Mouse (Mus musculus): Measurements from ENCODE around the gene D930048N14Rik. TPM values are rescaled to one million over a fixed set of nuclear protein-coding genes. Genes with fewer than 3 reads are reported as not detected.
A peak's percentile ranks its signal among the peaks of the same experiment; 100 is the strongest.
"Not testable (repeated sequence)": the region's sequence is repeated elsewhere in the genome, so short reads cannot be mapped to it uniquely, and the experiment has no call there.

D930048N14Rik gene
- polyA plus RNA-seq, 1 experiment from 2014 or later: 0.46 TPM

DNA sequence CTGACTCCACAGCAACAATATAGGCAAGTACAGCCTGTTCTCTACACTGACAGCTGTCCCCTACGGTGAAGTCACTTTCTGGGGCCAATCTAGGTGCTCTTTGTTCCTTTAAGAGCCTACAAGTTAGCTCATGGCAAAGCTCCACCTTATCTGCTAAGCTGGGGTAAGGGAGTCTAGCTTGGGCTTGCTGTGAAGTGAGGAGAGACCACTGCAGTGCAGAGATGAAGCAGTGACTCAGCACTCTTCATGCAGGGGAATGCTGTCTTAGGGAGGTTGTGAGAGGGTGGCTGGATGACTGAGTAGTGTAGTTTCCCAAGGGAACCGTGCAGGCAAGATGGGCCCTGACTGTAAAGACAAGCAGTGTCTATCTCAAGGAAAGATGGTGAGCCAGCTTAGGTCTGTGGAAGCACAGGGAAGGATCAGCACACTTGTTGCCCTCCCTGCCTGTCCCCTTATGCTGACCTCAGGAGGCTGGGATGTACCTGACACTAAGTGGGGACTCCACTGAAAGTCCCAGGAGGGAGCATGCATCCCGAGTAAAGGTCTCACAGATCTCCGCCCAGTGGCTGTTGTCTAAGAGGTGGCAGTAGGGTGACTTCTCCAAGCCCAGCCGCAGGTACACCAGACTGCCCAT is 25.4 kb upstream of the D930048N14Rik start:
- no peak overlapping the region for H3K9ac ChIP-seq (ENCODE audit: low read depth, low read length)
- H3K27me3 ChIP-seq (ENCODE audit: control insufficient read depth, insufficient read depth, low read depth, low read length): no peaks in the 10 kb centered on the region
- H3K9me3 ChIP-seq (replicated peaks; ENCODE audit: control insufficient read depth, low read length): no peaks in the 10 kb centered on the region
- H3K27ac ChIP-seq (ENCODE audit: low read length): no peak overlapping the region
- peaks cover 7% of the 10 kb centered on the region for H3K4me1 ChIP-seq (ENCODE audit: control insufficient read depth, low read depth, low read length)
- WGBS (ENCODE audit: insufficient replicate concordance): 55% methylated on average over 5 of the region's 5 CpGs
- no peak overlapping the region for H3K4me2 ChIP-seq (ENCODE audit: low read depth, low read length)
- no peak; the same call in 1 of the 2 replicates for ATAC-seq (ENCODE audit: low read depth)
- peaks cover 23% of the 10 kb centered on the region for H3K36me3 ChIP-seq (ENCODE audit: control insufficient read depth, insufficient read depth)
- no peak overlapping the region for H3K4me3 ChIP-seq (ENCODE audit: low read depth, low read length)

DNA sequence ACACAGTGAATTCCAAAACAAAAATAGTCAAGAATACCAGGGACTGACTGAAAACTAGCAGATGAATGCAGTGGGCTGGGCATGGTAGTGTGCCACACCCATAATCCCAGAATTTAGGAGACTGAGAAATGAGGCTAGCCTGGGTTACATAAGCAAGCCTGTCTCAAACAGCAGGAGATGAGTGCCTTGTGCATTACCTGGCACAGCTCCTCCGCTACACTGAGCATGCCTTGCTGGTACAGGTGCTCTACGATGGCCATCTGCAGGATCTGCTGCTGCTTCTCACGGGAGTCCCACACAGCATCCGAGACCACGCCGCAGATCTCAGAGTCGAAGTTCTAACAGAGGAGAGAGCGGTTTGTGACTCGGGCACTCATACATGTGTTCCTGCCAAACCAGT is 23.3 kb upstream of the D930048N14Rik start:
- Histone ChIP-seq H3K9me3 (replicated peaks; ENCODE audit: control insufficient read depth, low read length) (no peaks in the 10 kb centered on the region), H3K36me3 (ENCODE audit: control insufficient read depth, insufficient read depth) (peaks cover 22% of the 10 kb centered on the region), H3K9ac (ENCODE audit: low read depth, low read length) (no peak overlapping the region), H3K27me3 (ENCODE audit: control insufficient read depth, insufficient read depth, low read depth, low read length) (no peaks in the 10 kb centered on the region), H3K4me1 (ENCODE audit: control insufficient read depth, low read depth, low read length) (no peaks in the 10 kb centered on the region; the same call in none of the 2 replicates), H3K27ac (ENCODE audit: low read length) (no peak overlapping the region), H3K4me3 (ENCODE audit: low read depth, low read length) (no peak overlapping the region), H3K4me2 (ENCODE audit: low read depth, low read length) (no peak overlapping the region)
- 79% methylated on average over 9 of the region's 9 CpGs for WGBS (ENCODE audit: insufficient replicate concordance)
- ATAC-seq (ENCODE audit: low read depth): no peak

DNA sequence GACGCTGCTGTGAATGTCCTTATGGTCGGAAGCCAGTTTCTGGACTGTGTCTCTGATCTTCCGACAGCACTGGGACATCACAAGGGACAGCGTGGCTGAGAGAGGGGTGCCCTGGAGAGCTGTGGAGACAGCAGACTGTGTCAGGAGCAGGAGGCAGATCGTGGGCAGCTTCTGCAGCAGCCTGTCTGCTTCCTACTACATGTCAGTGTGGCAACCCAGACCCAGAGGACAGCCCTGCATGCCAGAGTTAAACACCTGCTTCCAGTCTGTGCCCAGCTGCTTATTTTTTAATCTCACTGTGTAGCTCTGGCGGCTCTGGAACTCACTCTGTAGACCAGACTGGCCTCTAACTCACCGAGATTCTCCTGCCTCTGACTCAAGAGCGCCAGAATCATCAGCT is 22.8 kb upstream of the D930048N14Rik start:
- H3K36me3 ChIP-seq (ENCODE audit: control insufficient read depth, insufficient read depth): peaks cover 18% of the 10 kb centered on the region
- ATAC-seq (ENCODE audit: low read depth): no peak
- WGBS (ENCODE audit: insufficient replicate concordance): 83% methylated on average over 8 of the region's 8 CpGs

DNA sequence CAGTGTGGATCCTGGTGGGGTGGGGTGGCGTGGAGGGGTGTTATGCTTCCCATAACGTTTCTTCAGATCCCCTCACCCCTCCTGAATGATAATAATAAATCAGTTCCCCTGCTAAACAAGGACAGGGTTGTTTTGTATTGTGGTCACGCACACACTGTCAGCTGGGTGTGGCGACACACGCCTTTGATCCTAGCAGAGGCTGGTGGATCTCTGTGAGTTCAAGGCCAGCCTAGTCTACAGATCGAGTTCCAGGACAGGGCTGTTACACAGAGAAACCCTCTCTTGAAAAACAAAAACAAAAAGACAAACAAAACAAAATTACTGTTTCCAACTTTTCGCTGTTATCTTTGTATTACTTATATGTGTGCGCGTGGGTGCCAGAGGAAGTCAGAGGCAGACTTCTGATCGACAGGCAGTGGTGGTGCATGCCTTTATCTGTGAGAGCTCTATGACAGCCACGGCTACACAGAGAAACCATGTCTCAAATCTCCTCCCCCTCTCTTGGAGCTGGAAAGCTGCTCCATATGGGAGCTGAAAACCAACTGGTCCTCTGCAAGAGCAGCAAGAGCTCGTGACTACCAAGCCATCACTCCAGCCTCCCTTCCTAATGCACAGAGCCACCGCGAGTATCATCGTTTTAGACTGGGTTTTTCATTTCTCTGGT is 21.0 kb upstream of the D930048N14Rik start:
- Histone ChIP-seq H3K9me3 (replicated peaks; ENCODE audit: control insufficient read depth, low read length) (no peaks in the 10 kb centered on the region), H3K4me3 (ENCODE audit: low read depth, low read length) (no peak overlapping the region), H3K27me3 (ENCODE audit: control insufficient read depth, insufficient read depth, low read depth, low read length) (no peaks in the 10 kb centered on the region), H3K4me2 (ENCODE audit: low read depth, low read length) (no peak overlapping the region), H3K27ac (ENCODE audit: low read length) (no peak overlapping the region), H3K9ac (ENCODE audit: low read depth, low read length) (no peak overlapping the region), H3K4me1 (ENCODE audit: control insufficient read depth, low read depth, low read length) (peaks cover 5% of the 10 kb centered on the region), H3K36me3 (ENCODE audit: control insufficient read depth, insufficient read depth) (peaks cover 10% of the 10 kb centered on the region)
- 44% methylated on average over 15 of the region's 15 CpGs for WGBS (ENCODE audit: insufficient replicate concordance)
- no peak for ATAC-seq (ENCODE audit: low read depth)

More for the DNA sequence above, 22.8 kb upstream of the D930048N14Rik start:
- no peak overlapping the region for H3K27ac ChIP-seq (ENCODE audit: low read length)
- H3K27me3 ChIP-seq (ENCODE audit: control insufficient read depth, insufficient read depth, low read depth, low read length): no peaks in the 10 kb centered on the region
- no peak overlapping the region for H3K4me2 ChIP-seq (ENCODE audit: low read depth, low read length)
- no peak overlapping the region for H3K4me3 ChIP-seq (ENCODE audit: low read depth, low read length)
- H3K9me3 ChIP-seq (replicated peaks; ENCODE audit: control insufficient read depth, low read length): no peaks in the 10 kb centered on the region
- H3K9ac ChIP-seq (ENCODE audit: low read depth, low read length): no peak overlapping the region
- H3K4me1 ChIP-seq (ENCODE audit: control insufficient read depth, low read depth, low read length): no peaks in the 10 kb centered on the region; the same call in none of the 2 replicates

DNA sequence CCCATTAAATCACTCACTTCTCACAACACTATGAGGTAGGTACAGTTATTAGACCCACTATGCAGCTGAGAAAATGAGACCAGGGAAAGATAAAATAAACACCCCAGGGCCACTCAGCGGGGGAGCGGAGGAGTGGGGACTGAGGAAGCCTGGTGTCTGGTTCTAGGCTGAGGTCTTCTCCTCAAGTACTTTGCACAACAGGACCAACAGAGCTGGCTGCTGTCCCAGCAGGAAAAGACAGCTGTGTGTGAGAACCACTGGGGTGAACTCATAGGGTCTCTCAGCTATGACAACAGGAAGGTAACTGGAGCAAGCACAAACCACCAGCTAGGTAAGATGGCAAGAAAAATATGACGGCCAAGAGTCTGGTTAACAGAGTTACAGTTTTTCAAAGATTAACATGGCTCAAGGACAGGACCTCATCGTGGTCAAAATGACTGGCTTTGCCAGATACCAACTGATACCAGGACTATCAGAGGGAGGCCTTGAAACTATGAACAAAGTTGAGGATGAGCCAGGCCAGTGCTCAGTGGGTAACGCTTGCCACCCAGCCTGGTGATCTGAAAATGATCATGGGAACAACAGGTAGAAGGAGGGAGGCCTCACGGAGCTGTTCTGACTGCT is 18.5 kb upstream of the D930048N14Rik start:
- Histone ChIP-seq H3K4me2 (ENCODE audit: low read depth, low read length) (no peak overlapping the region), H3K36me3 (ENCODE audit: control insufficient read depth, insufficient read depth) (peaks cover 4% of the 10 kb centered on the region; the same call in 1 of the 2 replicates), H3K4me1 (ENCODE audit: control insufficient read depth, low read depth, low read length) (peaks cover 20% of the 10 kb centered on the region), H3K9ac (ENCODE audit: low read depth, low read length) (no peak overlapping the region), H3K9me3 (replicated peaks; ENCODE audit: control insufficient read depth, low read length) (no peaks in the 10 kb centered on the region), H3K4me3 (ENCODE audit: low read depth, low read length) (no peak overlapping the region), H3K27me3 (ENCODE audit: control insufficient read depth, insufficient read depth, low read depth, low read length) (no peaks in the 10 kb centered on the region), H3K27ac (ENCODE audit: low read length) (0 out of 2 replicates have a peak overlapping the region, but pooled peaks have one; percentile 17)
- 56% methylated on average over 6 of the region's 6 CpGs for WGBS (ENCODE audit: insufficient replicate concordance)
- no peak for ATAC-seq (ENCODE audit: low read depth)

DNA sequence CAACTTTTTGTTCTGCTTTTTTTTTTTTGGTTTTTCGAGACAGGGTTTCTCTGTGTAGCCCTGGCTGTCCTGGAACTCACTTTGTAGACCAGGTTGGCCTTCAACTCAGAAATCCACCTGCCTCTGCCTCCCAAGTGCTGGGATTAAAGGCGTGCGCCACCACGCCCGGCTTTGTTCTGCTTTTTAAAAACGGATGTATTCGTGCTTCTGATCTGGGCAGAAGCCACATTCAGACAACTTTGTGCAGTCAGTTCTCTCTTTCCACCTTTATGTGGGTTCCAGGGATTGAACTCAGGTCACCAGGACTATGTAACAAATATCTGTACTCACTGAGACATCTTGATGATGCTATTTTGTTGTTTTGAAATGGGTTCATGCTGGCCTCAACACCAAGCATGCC is 17.6 kb upstream of the D930048N14Rik start:
- 68% methylated on average over 7 of the region's 7 CpGs for WGBS (ENCODE audit: insufficient replicate concordance)
- not testable (repeated sequence) for H3K9ac ChIP-seq (ENCODE audit: low read depth, low read length); H3K9me3 ChIP-seq (replicated peaks; ENCODE audit: control insufficient read depth, low read length); H3K27me3 ChIP-seq (ENCODE audit: control insufficient read depth, insufficient read depth, low read depth, low read length); ATAC-seq (ENCODE audit: low read depth); H3K27ac ChIP-seq (ENCODE audit: low read length); H3K4me3 ChIP-seq (ENCODE audit: low read depth, low read length); H3K4me2 ChIP-seq (ENCODE audit: low read depth, low read length); H3K36me3 ChIP-seq (ENCODE audit: control insufficient read depth, insufficient read depth)
- peaks cover 25% of the 10 kb centered on the region for H3K4me1 ChIP-seq (ENCODE audit: control insufficient read depth, low read depth, low read length)

DNA sequence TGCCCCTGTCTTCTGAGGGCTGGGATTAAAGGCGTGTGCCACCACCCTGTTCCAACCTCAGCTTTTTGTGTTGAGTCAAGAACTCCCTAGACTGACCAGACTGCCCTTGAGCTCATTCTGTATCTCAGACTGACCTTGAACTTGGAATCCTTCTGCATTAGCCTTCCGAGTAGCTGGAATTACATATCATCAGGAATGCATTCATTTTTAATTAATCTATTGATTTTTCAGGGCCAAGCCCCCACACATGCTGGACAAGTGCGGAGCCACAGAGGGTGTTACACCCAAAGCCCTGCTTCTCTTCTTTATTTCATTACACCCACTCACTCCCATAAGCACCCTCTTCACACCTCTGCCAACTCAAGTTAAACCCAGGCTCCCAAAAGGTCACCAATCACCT is 17.0 kb upstream of the D930048N14Rik start:
- Histone ChIP-seq H3K4me2 (ENCODE audit: low read depth, low read length) (no peak overlapping the region), H3K4me1 (ENCODE audit: control insufficient read depth, low read depth, low read length) (peaks cover 25% of the 10 kb centered on the region), H3K9me3 (replicated peaks; ENCODE audit: control insufficient read depth, low read length) (no peaks in the 10 kb centered on the region), H3K27ac (ENCODE audit: low read length) (no peak overlapping the region), H3K9ac (ENCODE audit: low read depth, low read length) (no peak overlapping the region), H3K4me3 (ENCODE audit: low read depth, low read length) (no peak overlapping the region), H3K27me3 (ENCODE audit: control insufficient read depth, insufficient read depth, low read depth, low read length) (no peaks in the 10 kb centered on the region), H3K36me3 (ENCODE audit: control insufficient read depth, insufficient read depth) (no peaks in the 10 kb centered on the region)
- 82% methylated on average over 3 of the region's 3 CpGs for WGBS (ENCODE audit: insufficient replicate concordance)
- no peak for ATAC-seq (ENCODE audit: low read depth)

DNA sequence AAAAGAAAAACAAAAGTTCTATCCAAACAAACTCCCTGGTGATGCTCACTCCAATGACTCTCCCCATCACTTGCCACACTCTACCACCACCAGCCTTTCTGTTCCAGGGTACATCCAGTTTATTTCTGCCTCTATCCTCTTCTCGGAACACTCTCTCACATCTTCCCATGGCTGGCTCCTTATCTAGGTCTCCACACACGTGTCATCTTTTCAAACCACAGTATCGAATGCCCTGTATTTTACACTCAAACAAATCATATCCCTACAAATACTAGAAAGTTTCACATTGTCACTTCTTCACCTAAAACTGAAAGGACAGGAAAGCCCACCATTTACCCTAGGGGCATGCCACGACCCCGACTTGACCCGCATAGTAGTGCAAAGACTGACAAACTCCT is 15.6 kb upstream of the D930048N14Rik start:
- H3K4me2 ChIP-seq (ENCODE audit: low read depth, low read length): peak overlapping the region; percentile 83
- no peaks in the 10 kb centered on the region for H3K9me3 ChIP-seq (replicated peaks; ENCODE audit: control insufficient read depth, low read length)
- peak overlapping the region; percentile 87 for H3K27ac ChIP-seq (ENCODE audit: low read length)
- ATAC-seq (ENCODE audit: low read depth): no peak
- peak overlapping the region; percentile 85 for H3K9ac ChIP-seq (ENCODE audit: low read depth, low read length)
- peak overlapping the region; percentile 85 for H3K4me3 ChIP-seq (ENCODE audit: low read depth, low read length)
- peaks cover 25% of the 10 kb centered on the region for H3K4me1 ChIP-seq (ENCODE audit: control insufficient read depth, low read depth, low read length)
- no peaks in the 10 kb centered on the region for H3K27me3 ChIP-seq (ENCODE audit: control insufficient read depth, insufficient read depth, low read depth, low read length)
- 3% methylated on average over 6 of the region's 6 CpGs for WGBS (ENCODE audit: insufficient replicate concordance)
- no peaks in the 10 kb centered on the region for H3K36me3 ChIP-seq (ENCODE audit: control insufficient read depth, insufficient read depth)

All from liver, embryonic 16.5 days (tissue).